Mouse (Mus musculus) CH12F3 (cell line): ENCODE measurements around the gene Zbtb40.

Source experiments
- in situ Hi-C: fragments of 300-500 bp; cut with MboI; formaldehyde crosslinking; loops from 2 replicates; pipeline ENCODE4 v1.14.3; 2020; ENCODE audit warnings: low sequenced_read_pairs

Gene Zbtb40

DNA sequence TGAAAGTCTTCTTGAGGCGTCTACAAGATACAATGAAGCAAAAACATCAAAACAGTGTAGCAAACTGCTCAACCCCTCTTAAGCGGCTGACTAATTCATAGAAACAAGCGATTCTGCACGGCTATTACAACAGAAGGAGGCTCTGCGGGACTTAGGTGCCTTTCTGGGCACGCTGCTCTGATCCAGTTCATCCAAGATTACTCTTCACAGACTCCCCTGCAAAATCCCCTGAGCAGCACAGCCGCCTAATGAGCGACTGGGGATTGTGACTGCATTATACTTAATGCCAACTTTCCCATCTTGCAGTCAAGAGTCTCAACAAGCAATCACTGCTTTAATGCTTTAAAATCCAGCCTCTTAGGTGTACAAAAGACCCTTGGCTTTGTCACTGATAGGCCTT, 10.5 kb downstream of the Zbtb40 start:
- in situ Hi-C loops: no loop called here

DNA sequence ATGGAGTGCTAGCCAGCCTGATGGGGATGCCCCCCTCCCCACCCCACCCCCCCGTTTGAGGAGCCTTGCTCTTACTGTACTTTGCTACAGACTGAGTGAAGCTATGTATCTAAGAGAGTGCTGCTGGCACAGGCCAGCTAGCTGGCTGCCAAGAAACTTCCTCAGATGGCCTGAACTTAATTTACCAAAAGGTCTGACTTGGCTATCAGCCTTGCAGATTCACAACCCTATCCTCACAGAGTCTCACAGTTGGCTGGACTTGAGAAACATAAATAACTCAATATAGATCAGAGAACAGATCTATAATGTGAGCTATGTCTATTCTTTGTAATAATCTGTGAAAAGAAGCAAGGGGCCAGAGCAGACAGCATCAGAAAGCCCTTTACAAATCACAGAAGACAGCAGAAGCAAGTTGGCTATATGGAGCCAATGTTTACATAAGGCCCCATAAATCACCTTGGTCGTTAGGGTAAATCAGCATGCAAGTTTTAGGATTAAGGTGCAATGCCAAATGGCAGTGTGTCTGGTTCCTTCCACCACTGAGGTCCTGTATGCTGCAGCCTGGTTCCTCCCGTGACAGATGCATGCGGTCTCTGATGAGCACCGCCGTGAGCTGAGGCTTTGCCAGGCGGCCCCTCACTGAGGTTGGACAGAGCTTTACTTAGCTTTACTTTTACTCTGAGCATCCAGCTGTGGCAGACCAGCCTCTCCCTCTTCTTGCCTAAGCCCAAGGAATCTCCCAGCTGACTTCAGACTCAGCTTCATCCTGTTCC, 15.3 kb downstream of the Zbtb40 start:
- in situ Hi-C loops: no loop called here

DNA sequence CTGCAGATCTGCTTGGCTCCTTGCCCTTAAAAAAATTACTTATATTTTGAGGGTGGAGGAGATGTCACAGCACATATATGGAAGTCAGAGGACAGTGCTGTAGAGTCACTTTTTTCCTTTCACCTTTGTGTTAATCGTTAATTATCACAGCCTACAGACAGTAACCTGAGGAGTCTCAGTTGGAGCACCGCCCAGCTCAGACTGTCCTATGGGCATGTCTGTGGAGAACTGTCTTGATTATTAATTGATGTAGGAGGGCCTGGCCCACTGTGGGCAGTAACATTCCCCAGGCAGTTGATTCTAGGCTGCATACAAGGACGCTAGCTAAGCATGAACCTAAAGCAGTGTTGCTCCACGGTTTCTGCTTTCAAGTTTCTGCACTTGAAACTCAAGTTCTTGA, 16.1 kb downstream of the Zbtb40 start:
- in situ Hi-C loops: no loop called here

DNA sequence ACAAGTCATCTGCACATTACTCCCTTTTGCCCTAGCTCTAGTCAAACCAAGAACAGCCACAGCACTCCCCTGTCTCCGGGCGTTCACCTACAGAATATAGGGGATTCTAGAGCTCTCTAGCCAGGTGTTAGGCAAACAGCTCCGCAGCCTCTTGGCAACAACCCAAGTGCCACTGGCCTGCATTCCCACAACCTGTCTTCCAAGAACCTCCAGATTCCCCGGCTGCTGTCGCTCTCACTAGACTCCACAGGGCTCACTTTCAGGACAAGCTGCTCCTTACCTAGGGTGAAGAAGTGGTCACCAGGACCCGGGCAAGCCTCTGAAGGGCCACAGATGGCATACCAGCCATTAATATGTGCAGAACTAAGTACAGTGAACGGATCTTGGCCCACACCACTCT, 17.3 kb downstream of the Zbtb40 start:
- in situ Hi-C loops: no loop called here

DNA sequence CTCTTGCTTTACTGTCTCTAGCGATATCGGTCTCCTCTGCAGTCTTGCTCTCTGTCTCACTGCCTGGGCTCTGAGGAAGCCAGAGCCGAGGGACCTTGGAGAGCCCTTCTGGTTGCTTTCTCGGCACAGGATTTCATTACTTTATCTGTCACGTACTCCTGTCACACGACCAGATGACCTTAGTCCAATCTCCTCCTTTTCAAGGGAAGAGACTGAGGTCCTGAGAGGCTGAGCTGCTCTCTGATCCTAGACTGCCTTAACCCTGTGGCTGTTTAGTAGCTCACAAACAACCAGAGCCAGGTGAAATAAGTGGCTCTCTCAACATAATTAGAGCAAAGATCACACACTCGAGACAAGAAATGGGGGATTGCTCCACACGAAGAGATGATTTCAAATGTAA, 19.3 kb downstream of the Zbtb40 start:
- in situ Hi-C loops: no loop called here

DNA sequence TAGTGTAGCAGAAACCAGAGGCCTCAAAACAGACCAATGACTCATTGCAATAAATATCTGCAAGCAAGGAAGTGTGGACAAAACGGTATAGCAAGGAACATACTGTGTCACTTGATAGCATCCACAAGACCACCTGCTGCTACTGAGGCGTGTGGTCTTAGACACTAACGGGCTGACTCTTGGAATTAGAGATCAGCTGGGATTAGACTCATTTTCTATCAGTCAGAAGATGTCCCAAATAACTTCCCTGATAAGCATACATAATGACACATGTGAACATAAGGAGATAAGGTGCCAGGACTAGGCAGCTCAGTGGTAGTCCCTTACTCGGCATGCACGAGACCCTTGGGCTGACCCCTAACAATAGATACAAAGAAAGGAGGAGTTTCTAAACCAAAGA, 21.6 kb downstream of the Zbtb40 start:
- in situ Hi-C loops: no loop called here

DNA sequence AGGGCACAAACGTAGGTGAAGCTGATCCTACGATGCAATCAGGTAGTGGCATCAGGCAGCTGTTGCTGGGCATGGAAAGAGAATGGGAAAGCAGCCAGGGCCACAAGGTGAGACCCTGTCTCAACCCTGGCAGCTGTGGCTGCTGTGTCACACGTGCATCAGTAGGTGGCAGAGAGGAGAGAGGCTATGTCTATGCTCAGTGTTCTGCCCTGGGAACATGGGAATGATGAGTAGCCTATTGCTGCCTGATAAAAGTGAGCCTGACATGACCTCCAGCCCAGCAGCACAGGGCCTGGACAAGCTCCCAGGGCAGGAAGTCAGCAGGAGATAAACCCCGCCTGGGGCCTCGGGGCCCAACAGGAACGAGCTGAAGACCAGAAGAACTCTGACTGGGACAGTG, 23.0 kb downstream of the Zbtb40 start:
- in situ Hi-C loops: no loop called here

DNA sequence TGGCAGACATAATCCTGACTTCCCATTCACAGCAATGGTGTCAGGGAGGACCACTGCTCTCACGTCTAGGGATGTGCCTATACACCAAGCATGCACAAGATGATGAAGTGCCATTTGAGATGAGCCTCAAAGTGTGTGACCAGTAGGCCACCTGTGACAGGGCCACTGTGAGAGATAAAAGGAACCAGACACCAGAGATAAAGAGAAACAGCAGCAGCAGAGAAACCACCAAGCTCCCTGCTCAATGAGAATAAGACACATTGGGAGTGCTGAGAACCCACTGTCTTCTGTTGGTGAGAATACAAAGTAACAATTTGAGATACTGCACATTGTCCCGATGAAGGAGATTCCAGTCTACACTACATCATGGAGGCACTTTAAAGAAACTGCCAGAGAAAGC, 23.5 kb downstream of the Zbtb40 start:
- in situ Hi-C loops: no loop called here

DNA sequence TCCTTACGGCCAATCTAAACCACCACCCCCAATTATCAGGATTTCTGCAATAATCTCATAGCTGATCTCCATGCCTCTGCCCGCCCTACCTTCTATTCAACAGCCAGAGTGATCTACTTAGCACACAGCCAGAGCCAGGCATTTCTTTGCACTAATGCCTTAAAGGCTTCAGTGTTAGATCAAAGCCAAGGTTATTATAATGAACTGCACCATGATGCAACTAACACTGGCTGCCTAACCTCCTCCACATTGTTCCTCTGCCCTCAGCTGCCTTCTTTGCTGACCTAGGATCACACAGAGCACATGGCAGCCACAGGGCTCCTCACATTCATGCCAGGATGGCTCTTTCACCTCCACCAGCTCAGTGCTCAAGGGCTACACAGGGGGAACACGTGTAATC, 28.5 kb downstream of the Zbtb40 start:
- in situ Hi-C loops: no loop called here

DNA sequence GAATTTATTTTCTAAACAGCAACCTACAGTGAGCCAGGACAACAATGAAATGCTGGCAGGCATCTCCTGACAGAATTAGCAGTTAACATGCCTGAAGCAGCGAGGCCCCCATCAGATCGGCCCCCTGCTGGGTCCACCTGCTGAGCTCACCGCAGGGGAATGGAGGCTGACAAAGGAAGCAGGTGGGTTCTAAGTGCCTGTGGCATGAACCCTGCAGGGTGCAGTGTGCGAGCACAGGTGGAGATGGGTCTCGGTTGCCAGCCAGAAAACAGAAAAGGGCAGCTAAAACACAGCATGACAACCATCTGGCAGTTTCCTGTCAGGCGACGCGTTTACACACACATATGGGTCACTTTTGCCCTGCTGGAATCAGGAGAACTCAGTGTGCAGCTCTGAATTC, 32.7 kb downstream of the Zbtb40 start:
- in situ Hi-C loops: no loop called here

DNA sequence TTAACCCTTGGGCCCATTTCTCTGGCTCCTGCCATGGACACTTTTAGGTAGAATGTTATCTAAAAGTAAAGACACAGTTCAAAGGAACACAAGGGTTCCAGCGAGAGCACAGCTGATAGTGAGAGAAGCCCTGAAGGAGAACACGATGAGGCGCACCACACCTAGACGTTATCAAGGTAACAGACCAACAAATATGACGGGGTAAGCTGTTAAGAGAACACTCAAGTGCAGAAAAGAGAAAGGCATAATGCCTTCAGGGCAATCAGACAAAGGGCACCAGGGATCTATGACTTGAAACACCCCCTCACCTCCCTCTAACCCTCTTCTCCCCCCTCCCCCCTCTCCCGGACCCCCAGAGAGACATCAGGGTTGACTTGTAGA, 33.1 kb downstream of the Zbtb40 start:
- in situ Hi-C loops: no loop called here

DNA sequence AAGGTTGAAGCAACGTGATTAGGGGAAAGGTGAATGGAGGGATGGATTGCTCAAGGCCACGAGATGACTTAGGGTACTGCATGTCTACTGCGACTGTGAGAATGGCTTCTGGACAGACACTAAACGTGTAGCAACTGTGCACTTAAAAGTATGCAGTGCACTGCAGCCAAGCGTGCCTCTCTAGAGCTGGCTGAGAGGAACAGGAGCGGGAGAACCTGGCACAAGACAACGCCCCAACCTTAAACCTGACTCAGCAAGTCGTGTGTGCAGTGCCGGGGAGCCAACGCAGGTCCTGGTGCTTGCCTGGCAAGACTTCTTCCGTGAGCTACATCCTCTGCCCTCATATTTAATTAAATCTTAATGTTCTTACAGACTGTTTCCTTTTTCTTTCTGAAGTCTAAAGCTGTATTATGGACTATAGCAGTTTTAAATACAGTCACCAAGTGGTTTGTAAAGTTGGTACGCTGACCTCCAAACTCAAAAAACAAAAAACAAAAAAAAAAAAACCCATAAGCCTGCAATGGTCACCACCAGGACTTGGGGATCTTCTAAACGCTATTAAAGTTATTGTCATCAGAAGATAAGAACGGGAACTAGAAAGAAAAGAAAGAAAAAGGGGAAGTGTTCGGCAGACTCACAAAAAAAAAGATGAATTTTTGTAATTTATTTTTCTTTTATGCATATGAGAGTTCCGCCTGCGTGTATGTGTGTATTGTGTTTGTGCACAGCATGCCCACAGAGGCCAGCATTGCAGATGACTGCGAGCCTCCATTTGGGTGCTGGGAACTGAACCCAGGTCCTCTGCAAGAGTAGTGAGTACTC, 33.7 kb downstream of the Zbtb40 start:
- in situ Hi-C loops: no loop called here

DNA sequence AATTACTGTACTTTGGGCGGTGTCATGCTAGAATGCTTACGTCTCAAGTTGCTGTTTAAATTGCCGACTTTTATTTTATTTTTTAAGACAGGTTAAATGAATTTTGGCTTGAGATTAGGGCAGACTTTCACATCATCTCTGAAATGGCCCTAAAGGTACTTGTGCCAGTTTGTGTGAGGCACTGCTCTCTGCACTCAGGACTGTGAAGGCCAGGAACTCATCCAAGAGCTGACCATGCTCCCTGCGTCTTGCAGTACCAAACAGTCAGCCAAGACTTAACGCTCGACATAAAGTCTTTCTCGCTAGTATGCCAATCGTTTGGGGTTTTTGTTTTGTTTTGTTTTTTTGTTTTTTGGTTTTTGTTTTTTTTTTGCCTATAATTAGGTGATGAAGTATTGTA, 34.5 kb downstream of the Zbtb40 start:
- in situ Hi-C loops: no loop called here

DNA sequence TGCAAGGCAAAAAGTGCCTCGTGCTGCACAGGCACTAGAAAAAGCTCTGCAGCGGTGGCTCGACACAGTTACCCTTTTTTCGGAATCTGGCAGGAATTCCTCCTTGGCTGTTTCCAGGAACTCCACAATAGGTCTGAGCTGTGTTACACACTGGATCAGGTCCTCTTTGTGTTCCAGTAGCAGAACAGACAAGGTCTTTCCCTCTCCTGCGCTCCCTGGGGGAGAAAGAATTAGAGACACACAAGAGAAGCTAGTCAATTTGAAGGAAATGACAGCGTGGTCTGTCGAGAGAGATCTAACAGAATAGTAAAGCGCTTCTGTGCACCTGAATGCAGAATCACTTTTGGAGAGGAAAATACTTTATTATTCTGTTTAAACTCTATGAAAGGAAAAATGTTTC, 41.6 kb downstream of the Zbtb40 start:
- in situ Hi-C loops: no loop called here

DNA sequence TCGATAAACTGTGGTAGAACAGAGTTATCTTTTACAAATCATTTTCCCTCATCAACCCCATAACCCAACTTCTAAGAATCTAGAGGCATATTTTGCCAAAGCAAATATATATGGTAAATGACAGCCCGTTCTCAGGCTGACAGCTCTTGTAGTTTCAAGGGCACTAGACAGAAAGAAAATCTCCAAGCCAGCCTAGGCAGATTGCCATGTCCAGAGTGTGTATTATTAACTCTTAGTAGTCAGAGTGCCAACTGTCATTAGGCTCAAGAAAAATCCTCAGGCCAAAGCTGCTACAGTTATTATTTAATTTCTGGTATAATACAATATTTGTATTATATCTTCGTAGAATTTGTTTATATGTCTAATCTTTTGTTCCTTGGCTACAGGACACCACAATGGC, 46.8 kb downstream of the Zbtb40 start:
- in situ Hi-C loops: no loop called here

DNA sequence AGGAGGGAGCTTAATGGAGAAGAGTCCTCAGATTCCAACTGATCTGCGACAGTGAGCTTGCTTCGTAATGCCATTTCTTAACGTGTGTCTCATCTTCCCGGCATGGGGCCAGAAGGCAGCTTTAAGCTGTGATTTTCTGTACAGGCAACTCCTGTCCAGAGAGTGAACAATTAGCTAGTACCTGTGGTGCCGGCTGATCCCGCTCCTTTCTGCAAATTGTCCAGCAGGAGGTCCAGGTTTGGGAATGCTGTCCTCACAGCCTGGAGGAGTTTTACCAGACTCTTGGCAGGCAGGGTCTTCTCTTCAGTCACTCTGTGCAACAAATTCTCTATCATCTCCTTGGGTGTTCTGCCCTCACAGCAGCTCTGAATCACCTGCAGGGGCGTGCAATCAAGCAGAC, 47.6 kb downstream of the Zbtb40 start:
- in situ Hi-C loops: no loop called here

DNA sequence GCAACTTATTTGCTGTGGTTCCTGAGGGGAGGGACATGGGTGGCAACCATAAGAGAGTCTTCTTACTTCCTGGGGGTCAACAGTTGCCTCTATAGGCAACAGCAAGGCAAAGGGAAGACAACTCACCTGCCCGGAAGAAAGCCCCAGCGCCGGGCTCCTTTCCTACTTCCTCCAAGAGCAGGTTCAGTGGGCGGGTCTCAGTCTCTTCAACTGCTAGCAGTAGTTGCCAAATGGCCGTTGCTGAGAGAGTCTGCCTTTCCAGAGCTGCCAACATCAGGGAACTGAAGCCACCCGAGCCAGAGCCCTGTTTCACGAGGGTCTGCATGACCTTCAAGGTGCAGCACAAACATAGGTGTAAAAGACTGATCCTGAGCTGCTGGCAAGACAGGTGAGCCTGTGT, 50.2 kb downstream of the Zbtb40 start:
- in situ Hi-C loops: no loop called here

DNA sequence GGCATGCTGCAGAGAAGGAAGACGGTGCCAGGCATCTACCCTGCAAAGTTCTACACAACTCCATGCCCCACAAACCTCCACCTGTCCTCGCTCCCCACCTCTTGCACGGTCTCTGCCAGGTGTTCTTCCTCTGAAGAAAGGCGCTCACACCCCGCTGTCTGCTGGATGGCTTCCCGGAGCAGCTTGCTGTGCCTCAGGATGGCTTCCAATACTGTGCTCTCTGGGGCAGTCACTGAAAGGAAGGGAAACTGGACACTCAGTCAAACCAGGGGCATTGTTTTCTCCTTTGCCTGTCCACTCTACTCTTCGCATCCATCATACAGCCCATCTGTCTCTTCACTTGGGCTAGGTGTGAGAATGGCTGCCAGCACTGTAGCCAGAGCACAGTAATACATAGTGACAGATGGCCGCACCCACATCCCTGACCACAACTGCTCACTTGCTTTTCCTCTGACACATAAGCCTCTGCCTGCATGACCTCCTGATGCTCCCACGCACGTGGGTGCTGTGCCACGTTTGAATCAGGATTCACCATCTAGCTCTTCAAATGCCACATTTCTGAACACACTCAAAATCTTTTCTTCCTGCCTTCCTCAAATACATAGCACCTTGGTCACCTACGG, 50.8 kb downstream of the Zbtb40 start:
- in situ Hi-C loops: no loop called here

DNA sequence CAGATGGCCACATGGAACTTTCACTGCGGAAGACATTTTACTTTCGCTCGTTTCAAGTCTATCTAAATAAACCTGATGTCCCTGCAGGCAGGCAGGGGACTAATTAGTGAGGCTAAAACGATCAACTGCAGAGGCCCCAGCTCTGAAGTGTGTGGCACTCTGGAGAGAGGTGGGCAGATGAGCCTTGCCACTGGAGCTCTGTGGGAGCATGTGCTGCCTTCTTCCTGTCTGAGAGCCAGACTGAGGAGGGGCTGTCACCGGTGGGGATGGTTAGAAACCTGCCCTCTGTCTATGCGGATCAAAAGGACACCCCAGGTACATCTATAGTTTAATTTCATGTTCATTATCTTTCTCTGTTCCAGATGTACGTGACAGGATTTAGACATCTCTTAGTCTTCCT, 51.7 kb downstream of the Zbtb40 start:
- in situ Hi-C loops: no loop called here

DNA sequence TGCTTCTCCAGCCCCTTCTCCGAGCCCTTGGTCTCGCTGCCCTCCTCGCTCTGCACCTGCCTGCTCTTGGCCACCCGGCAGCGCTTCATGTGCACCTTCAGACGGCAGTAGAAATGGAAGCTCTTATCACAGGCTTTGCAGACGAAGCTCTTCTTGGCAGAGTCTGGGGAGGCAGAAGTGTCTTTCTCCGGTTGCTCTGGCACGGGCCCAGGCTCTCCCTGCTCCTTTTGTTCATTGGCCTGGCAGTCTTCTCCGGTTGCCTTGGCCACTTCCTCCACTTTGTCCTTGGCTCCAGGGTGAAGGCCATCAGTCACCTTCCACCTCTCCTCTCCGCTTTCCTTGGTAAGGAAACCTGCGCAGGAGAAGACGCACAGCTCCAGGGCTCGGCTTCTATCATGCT, 53.2 kb downstream of the Zbtb40 start:
- in situ Hi-C loops: no loop called here

DNA sequence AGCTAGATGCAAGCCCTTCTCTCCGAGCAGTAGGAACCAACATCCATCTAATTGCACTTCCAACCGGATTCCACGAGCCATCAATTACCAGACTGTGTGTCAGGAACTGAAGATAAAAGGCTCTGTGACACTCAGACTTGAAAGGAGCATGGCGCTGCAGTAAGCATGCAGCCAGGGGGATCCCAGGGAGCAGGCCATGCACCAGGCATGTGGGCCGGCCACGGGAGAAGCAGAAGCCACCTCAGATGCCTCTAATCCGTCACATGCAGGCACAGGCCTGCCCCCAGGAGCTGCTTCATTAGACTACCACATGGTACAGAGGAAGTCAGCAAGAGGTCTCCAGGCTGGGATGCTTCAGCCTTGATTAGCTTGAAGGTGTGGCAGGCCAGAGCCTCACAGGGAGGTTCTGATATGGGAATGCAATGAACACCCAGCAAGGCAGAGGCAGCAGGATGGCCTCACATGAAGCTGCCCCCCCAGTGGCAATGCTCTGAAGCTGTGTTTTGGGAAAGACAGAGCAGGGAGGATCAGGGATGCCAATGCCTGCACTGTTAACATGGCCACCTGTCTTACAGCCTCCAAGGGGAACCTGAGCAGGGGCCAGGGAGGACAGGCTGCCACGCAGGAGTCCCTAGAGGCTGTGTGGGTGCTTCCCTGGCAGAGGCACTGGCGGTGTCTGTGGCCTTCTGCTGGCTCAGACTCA, 66.5 kb downstream of the Zbtb40 start:
- in situ Hi-C loops: no loop called here
